Mouse (Mus musculus) limb, embryonic 11.5 days (tissue): ENCODE measurements around the gene Gja5. TPM values are rescaled to one million over a fixed set of nuclear protein-coding genes. Genes with fewer than 3 reads are reported as not detected.
A peak's percentile ranks its signal among the peaks of the same experiment; 100 is the strongest.

Experiments used
- ATAC-seq: fragments of 200-750 bp; cut with Nextera tagmentation; 2 replicates; pipeline ENCODE4 v1.8.0; 2017; ENCODE audit warnings: low read depth; ENCODE audit not compliant: insufficient number of reproducible peaks, low FRiP score, low TSS enrichment
- DNase-seq: peaks from one replicate; pipeline ENCODE4 v3.0.0-alpha.2; 2015; ENCODE audit warnings: low spot score
- H3K27ac ChIP-seq: fragments of 300-500 bp; sonication (generic); replicated peaks from 2 replicates; pipeline ENCODE4 v1.5.1; 2014; ENCODE audit warnings: low read depth, mild to moderate bottlenecking, low read length
- H3K27me3 ChIP-seq: fragments of 300-500 bp; sonication (generic); 2 replicates; pipeline ENCODE4 v1.6.1; 2014; ENCODE audit warnings: mild to moderate bottlenecking, low read length, mixed read lengths; ENCODE audit not compliant: control insufficient read depth, insufficient read depth
- H3K36me3 ChIP-seq: fragments of 300-500 bp; sonication (generic); 2 replicates; pipeline ENCODE4 v1.6.1; 2014; ENCODE audit warnings: mild to moderate bottlenecking, low read length, moderate library complexity, mixed read lengths; ENCODE audit not compliant: control insufficient read depth, insufficient read depth
- H3K4me1 ChIP-seq: fragments of 300-500 bp; sonication (generic); 2 replicates; pipeline ENCODE4 v1.6.1; 2014; ENCODE audit warnings: low read length, mixed read lengths; ENCODE audit not compliant: control insufficient read depth, insufficient read depth
- H3K4me2 ChIP-seq: fragments of 300-500 bp; sonication (generic); 2 replicates; pipeline ENCODE4 v1.6.1; 2014; ENCODE audit warnings: low read depth, mild to moderate bottlenecking, moderate library complexity; ENCODE audit not compliant: severe bottlenecking
- H3K4me3 ChIP-seq: fragments of 300-500 bp; sonication (generic); 2 replicates; pipeline ENCODE4 v1.5.1; 2014; ENCODE audit warnings: low read depth, low read length
- H3K9ac ChIP-seq: fragments of 300-500 bp; sonication (generic); 2 replicates; pipeline ENCODE4 v1.6.1; 2014; ENCODE audit warnings: mild to moderate bottlenecking, low read length
- H3K9me3 ChIP-seq: fragments of 300-500 bp; sonication (generic); 2 replicates; pipeline ENCODE4 v1.6.1; 2016; ENCODE audit warnings: low read length; ENCODE audit not compliant: control insufficient read depth
- WGBS: fragments of 180-500 bp; shearing (Covaris S2); extraction: QIAGEN DNeasy Blood & Tissue Kit; methylation state at CpG from one replicate; pipeline ENCODE4 v1.1.7; 2014; 5-methylcytosine and 5-hydroxymethylcytosine counted together
- polyA plus RNA-seq: library from polyadenylated mRNA; unstranded; fragments of >200 nt; fragmentation: Nextera tagmentation; extraction: Ambion mirVana; gene quantifications from 2 replicates; pipeline ENCODE4 v1.2.1, GENCODE M21; 2014

The Gja5 gene
- polyA plus RNA-seq, 1 experiment from 2014 or later, result 3.7 TPM

GRCm38 (mm10) chr3:96874808-96875571 is 29.5 kb upstream of the Gja5 start:
- peaks cover 7% of the 10 kb centered on the region; the same call in 1 of the 2 replicates for H3K36me3 ChIP-seq

GRCm38 (mm10) chr3:96879536-96879935 is 25.0 kb upstream of the Gja5 start:
- no peaks in the 10 kb centered on the region for H3K27me3 ChIP-seq
- ATAC-seq (no peak), DNase-seq (no peak)
- peaks cover 5% of the 10 kb centered on the region; the same call in 1 of the 2 replicates for H3K36me3 ChIP-seq
- no peaks in the 10 kb centered on the region for H3K9me3 ChIP-seq
- no peaks in the 10 kb centered on the region for H3K4me1 ChIP-seq
- H3K4me2 ChIP-seq, result no peak overlapping the region
- WGBS, result 90% methylated on average over 9 of the region's 9 CpGs
- H3K9ac ChIP-seq, result no peak overlapping the region
- no peak overlapping the region for H3K4me3 ChIP-seq
- no peak overlapping the region for H3K27ac ChIP-seq

More at GRCm38 (mm10) chr3:96874808-96875571, 29.5 kb upstream of the Gja5 start:
- H3K4me2 ChIP-seq, result no peak overlapping the region
- H3K9me3 ChIP-seq, result no peaks in the 10 kb centered on the region
- H3K27ac ChIP-seq, result no peak overlapping the region
- DNase-seq (no peak), ATAC-seq (no peak)
- no peak overlapping the region for H3K4me3 ChIP-seq
- H3K9ac ChIP-seq, result no peak overlapping the region
- WGBS, result 82% methylated on average over 7 of the region's 7 CpGs
- no peaks in the 10 kb centered on the region for H3K27me3 ChIP-seq
- no peaks in the 10 kb centered on the region for H3K4me1 ChIP-seq

GRCm38 (mm10) chr3:96880385-96880784 is 24.1 kb upstream of the Gja5 start:
- no peak overlapping the region for H3K9ac ChIP-seq
- no peaks in the 10 kb centered on the region for H3K4me1 ChIP-seq
- no peak for DNase-seq
- H3K27me3 ChIP-seq, result no peaks in the 10 kb centered on the region
- H3K36me3 ChIP-seq, result peaks cover 3% of the 10 kb centered on the region; the same call in 1 of the 2 replicates
- no peak overlapping the region for H3K4me3 ChIP-seq
- H3K27ac ChIP-seq, result no peak overlapping the region
- 86% methylated on average over 4 of the region's 4 CpGs for WGBS
- no peaks in the 10 kb centered on the region for H3K9me3 ChIP-seq
- no peak for ATAC-seq
- no peak overlapping the region for H3K4me2 ChIP-seq

- no peak for ATAC-seq
- no peak overlapping the region for H3K9ac ChIP-seq
- H3K36me3 ChIP-seq, result peaks cover 3% of the 10 kb centered on the region; the same call in 1 of the 2 replicates
- H3K4me1 ChIP-seq, result no peaks in the 10 kb centered on the region
- no peak overlapping the region for H3K4me2 ChIP-seq
- no peak overlapping the region for H3K4me3 ChIP-seq
- H3K9me3 ChIP-seq, result no peaks in the 10 kb centered on the region
- H3K27me3 ChIP-seq, result no peaks in the 10 kb centered on the region
- DNase-seq, result no peak
- no peak overlapping the region for H3K27ac ChIP-seq
- WGBS, result 90% methylated on average over 6 of the region's 6 CpGs
These were observed 22.9 kb upstream of the Gja5 start for GRCm38 (mm10) chr3:96881557-96881956.

GRCm38 (mm10) chr3:96882061-96882849 is 22.2 kb upstream of the Gja5 start:
- DNase-seq (no peak), ATAC-seq (no peak)
- Histone ChIP-seq H3K4me2 (no peak overlapping the region), H3K27me3 (no peaks in the 10 kb centered on the region), H3K36me3 (peaks cover 3% of the 10 kb centered on the region; the same call in 1 of the 2 replicates), H3K9me3 (no peaks in the 10 kb centered on the region), H3K4me1 (no peaks in the 10 kb centered on the region), H3K27ac (no peak overlapping the region), H3K9ac (no peak overlapping the region), H3K4me3 (no peak overlapping the region)
- 94% methylated on average over 14 of the region's 14 CpGs for WGBS

GRCm38 (mm10) chr3:96883690-96884089 is 20.8 kb upstream of the Gja5 start:
- DNase-seq (no peak), ATAC-seq (no peak)
- Histone ChIP-seq H3K4me2 (no peak overlapping the region), H3K27ac (no peak overlapping the region), H3K36me3 (peaks cover 3% of the 10 kb centered on the region; the same call in 1 of the 2 replicates), H3K27me3 (no peaks in the 10 kb centered on the region), H3K4me3 (no peak overlapping the region), H3K9ac (no peak overlapping the region), H3K9me3 (no peaks in the 10 kb centered on the region), H3K4me1 (no peaks in the 10 kb centered on the region)
- 96% methylated on average over 7 of the region's 7 CpGs for WGBS

GRCm38 (mm10) chr3:96902336-96902999 is 2.0 kb upstream of the Gja5 start:
- H3K27ac ChIP-seq, result no peak overlapping the region
- ATAC-seq (no peak), DNase-seq (no peak)
- no peaks in the 10 kb centered on the region for H3K36me3 ChIP-seq
- H3K4me1 ChIP-seq, result peaks cover 4% of the 10 kb centered on the region; the same call in 1 of the 2 replicates
- no peaks in the 10 kb centered on the region for H3K27me3 ChIP-seq
- 88% methylated on average over 4 of the region's 4 CpGs for WGBS
- H3K4me3 ChIP-seq, result no peak overlapping the region
- no peak overlapping the region for H3K9ac ChIP-seq
- no peak overlapping the region for H3K4me2 ChIP-seq
- no peaks in the 10 kb centered on the region for H3K9me3 ChIP-seq

- under 1% methylated on average over 40 of the region's 40 CpGs for WGBS
- H3K27ac ChIP-seq, result no peak within 1 kb of the TSS
These were observed 503 bp downstream of the Gja5 start, which contains the start of gene Gpr89 for GRCm38 (mm10) chr3:96904851-96905541. Gpr89 (minus strand) TSS chr3:96905346.

More at GRCm38 (mm10) chr3:96904851-96905541, 503 bp downstream of the Gja5 start, which contains the start of gene Gpr89:
- H3K9ac ChIP-seq, result peak within 1 kb of the TSS; percentile 76
- peak; percentile 95 for ATAC-seq
- no peaks in the 10 kb centered on the region for H3K36me3 ChIP-seq
- peaks cover 4% of the 10 kb centered on the region; the same call in 1 of the 2 replicates for H3K4me1 ChIP-seq
- peak; percentile 97 for DNase-seq
- H3K4me3 ChIP-seq, result peak within 1 kb of the TSS; percentile 92
- no peaks in the 10 kb centered on the region for H3K9me3 ChIP-seq
- peak within 1 kb of the TSS; percentile 72 for H3K4me2 ChIP-seq
- no peaks in the 10 kb centered on the region for H3K27me3 ChIP-seq
